Mouse (Mus musculus): Measurements from ENCODE around the gene Vcl.

DNA sequence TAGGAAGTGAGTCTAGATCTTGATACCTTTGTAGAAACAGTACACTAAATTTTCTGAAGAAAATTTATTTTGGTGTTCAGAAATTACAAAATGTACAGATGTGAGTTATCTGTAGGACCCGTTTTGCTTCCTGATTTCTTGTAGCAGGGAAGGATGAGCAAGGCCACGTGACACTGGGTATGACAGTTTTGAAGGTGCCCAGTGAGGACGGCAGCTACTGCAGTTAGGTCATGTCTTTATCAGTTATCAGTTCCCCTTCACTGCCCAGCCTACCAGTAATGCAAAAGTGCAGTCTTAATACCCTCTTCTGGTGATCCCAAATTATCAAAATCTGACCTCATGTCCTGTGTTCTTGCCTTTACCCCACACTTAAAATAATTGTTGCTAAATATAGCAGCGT lies 148.7 kb downstream of the Vcl start:
- TF ChIP-seq CTCF (IDR thresholded peaks at IDR 0.05; ENCODE audit: extremely low read depth, insufficient read depth, insufficient read length, insufficient replicate concordance) (no peak), POLR2A (IDR thresholded peaks at IDR 0.05; ENCODE audit: low read depth, low read length) (no peak)
